Mouse (Mus musculus) ES-E14 (cell line): ENCODE results near the gene Grb2. TPM values are rescaled to one million over a fixed set of nuclear protein-coding genes. Genes with fewer than 3 reads are reported as not detected.

Experiments used
- DNase-seq: peaks from one replicate; pipeline ENCODE4 v3.0.0-alpha.2; 2013; ENCODE audit warnings: low read depth, low spot score
- H3K27ac ChIP-seq: 2 replicates; pipeline ENCODE4 v1.5.1; 2012; ENCODE audit warnings: low read depth, mild to moderate bottlenecking, low read length, moderate library complexity, mixed read lengths; ENCODE audit not compliant: poor library complexity, insufficient read depth, severe bottlenecking
- H3K36me3 ChIP-seq: 2 replicates; pipeline ENCODE4 v1.6.1; 2012; ENCODE audit warnings: mild to moderate bottlenecking, low read length, moderate library complexity, mixed read lengths; ENCODE audit not compliant: control insufficient read depth, poor library complexity, insufficient read depth, severe bottlenecking
- H3K4me1 ChIP-seq, 2 experiments: fragments of 150-350 bp in 1 of 2; sonication (generic) in 1 of 2; 2 replicates each; pipeline ENCODE4 v1.6.1; 2012; ENCODE audit warnings: low read length in 2 of 2, mild to moderate bottlenecking in 1 of 2, mixed read lengths in 1 of 2; ENCODE audit not compliant: control insufficient read depth in 2 of 2, insufficient read depth in 2 of 2, poor library complexity in 1 of 2
- H3K4me3 ChIP-seq, 2 experiments: fragments of 150-350 bp in 1 of 2; sonication (generic) in 1 of 2; 2 replicates each; pipeline ENCODE4 v1.5.1; 2012; ENCODE audit warnings: low read length in 2 of 2, low read depth in 1 of 2, mild to moderate bottlenecking in 1 of 2, mixed read lengths in 1 of 2; ENCODE audit not compliant: insufficient read depth in 1 of 2, poor library complexity in 1 of 2, severe bottlenecking in 1 of 2
- H3K9ac ChIP-seq: 2 replicates; pipeline ENCODE4 v1.6.1; 2012; ENCODE audit warnings: low read depth, mild to moderate bottlenecking, low read length, mixed read lengths; ENCODE audit not compliant: poor library complexity, insufficient read depth, severe bottlenecking
- H3K9me3 ChIP-seq: fragments of 150-350 bp; sonication (generic); 2 replicates; pipeline ENCODE4 v1.6.1; 2012; ENCODE audit warnings: low read depth, mild to moderate bottlenecking, low read length; ENCODE audit not compliant: control insufficient read depth, insufficient read depth
- CHD2 ChIP-seq: IDR thresholded peaks from 2 replicates; pipeline ENCODE4 v1.6.1; 2014; ENCODE audit warnings: mild to moderate bottlenecking, low read depth, low read length, inconsistent platforms
- HCFC1 ChIP-seq: IDR thresholded peaks from 2 replicates; pipeline ENCODE4 v1.6.1; 2012; ENCODE audit warnings: low read length, inconsistent platforms, borderline replicate concordance; ENCODE audit not compliant: insufficient read depth
- MAFK ChIP-seq: IDR thresholded peaks from 2 replicates; pipeline ENCODE4 v1.6.1; 2014; ENCODE audit warnings: mild to moderate bottlenecking, low read depth, low read length, inconsistent platforms; ENCODE audit not compliant: insufficient read depth
- ZC3H11A ChIP-seq: IDR thresholded peaks from 2 replicates; pipeline ENCODE4 v1.6.1; 2012; ENCODE audit warnings: low read depth, mild to moderate bottlenecking, inconsistent platforms, low read length, borderline replicate concordance
- ZNF384 ChIP-seq: IDR thresholded peaks from 2 replicates; pipeline ENCODE4 v1.6.1; 2012; ENCODE audit warnings: low read depth, low read length, inconsistent platforms
- in situ Hi-C, 2 experiments: fragments of 600-800 bp; cut with MboI; formaldehyde crosslinking; loops; one replicate each; pipeline ENCODE4 v1.15.1; 2025; ENCODE audit warnings: low sequenced_read_pairs in 2 of 2, inconsistent platforms in 1 of 2; ENCODE audit not compliant: unreplicated experiment in 2 of 2
- total RNA-seq: library from RNA; depleted of rRNA; stranded (reverse); fragments of 300-350 nt; gene quantifications from 2 replicates; pipeline ENCODE4 v1.2.3, GENCODE M21; 2012

Grb2 gene
- total RNA-seq, 1 experiment = 24.4 TPM

GRCm38 (mm10) chr11:115615875-115616274, 92.5 kb downstream of the Grb2 start:
- TF ChIP-seq ZC3H11A (no peak), HCFC1 (no peak), CHD2 (no peak)
- in situ Hi-C loops = no loop called here
- Histone ChIP-seq H3K4me3 (peak overlapping the region; percentile 4 to 61), H3K9ac (peak overlapping the region; percentile 82), H3K36me3 (peaks cover 17% of the 10 kb centered on the region), H3K4me1 (peaks cover 22 to 26% of the 10 kb centered on the region in 2 experiments; a peak in 3 of 4 replicates), H3K27ac (peak overlapping the region; percentile 96), H3K9me3 (no peaks in the 10 kb centered on the region)
- no peak for DNase-seq

- no peaks in the 10 kb centered on the region for H3K9me3 ChIP-seq
- peak overlapping the region; percentile 96 for H3K27ac ChIP-seq
- H3K9ac ChIP-seq = peak overlapping the region; percentile 82
- peaks cover 18% of the 10 kb centered on the region for H3K36me3 ChIP-seq
- TF ChIP-seq ZNF384 (no peak), CHD2 (no peak), ZC3H11A (no peak), MAFK (no peak), HCFC1 (no peak)
- H3K4me3 ChIP-seq = peak overlapping the region; percentile 4 to 61
- peaks cover 22 to 26% of the 10 kb centered on the region in 2 experiments; a peak in 3 of 4 replicates for H3K4me1 ChIP-seq
- DNase-seq = peak; percentile 68
- in situ Hi-C loops = no loop called here
Observed at GRCm38 (mm10) chr11:115615108-115615825, 93.1 kb downstream of the Grb2 start.

- H3K36me3 ChIP-seq = peaks cover 17% of the 10 kb centered on the region; the same call in 1 of the 2 replicates
- no peaks in the 10 kb centered on the region for H3K9me3 ChIP-seq
- in situ Hi-C loops = no loop called here
- no peak for DNase-seq
- peak overlapping the region in 1 of 2 experiments; percentile 43; a peak in 2 of 4 replicates for H3K4me3 ChIP-seq
- H3K27ac ChIP-seq = peak overlapping the region; percentile 96
- H3K9ac ChIP-seq = peak overlapping the region; percentile 67
- peaks cover 22% of the 10 kb centered on the region in 2 experiments; a peak in 3 of 4 replicates for H3K4me1 ChIP-seq
- TF ChIP-seq MAFK = no peak
Observed at GRCm38 (mm10) chr11:115614346-115615107, 93.9 kb downstream of the Grb2 start.

- Histone ChIP-seq H3K4me3 (peak overlapping the region; percentile 90 to 93), H3K9ac (peak overlapping the region; percentile 78; the same call in 1 of the 2 replicates), H3K9me3 (no peaks in the 10 kb centered on the region), H3K27ac (peak overlapping the region; percentile 96), H3K36me3 (peaks cover 26% of the 10 kb centered on the region), H3K4me1 (peaks cover 22 to 27% of the 10 kb centered on the region in 2 experiments; a peak in 3 of 4 replicates)
- DNase-seq = no peak
- TF ChIP-seq ZNF384 = peak; percentile 56; the same call in 1 of the 2 replicates
- TF ChIP-seq HCFC1 = no peak
- in situ Hi-C loops = no loop called here
Observed at GRCm38 (mm10) chr11:115613138-115613945, 95.1 kb downstream of the Grb2 start.
